Mouse (Mus musculus) bone marrow, adult 2 months (tissue): ENCODE measurements around the gene Vps37b.

ENCODE experiments used
- CTCF ChIP-seq: fragments of 200-500 bp; IDR thresholded peaks from 2 replicates; pipeline ENCODE4 v1.5.1; 2011; ENCODE audit warnings: low read length, control low read depth; ENCODE audit not compliant: control insufficient read depth, insufficient read depth
- POLR2A ChIP-seq: fragments of 200-500 bp; IDR thresholded peaks from 2 replicates; pipeline ENCODE4 v1.6.1; 2011; ENCODE audit warnings: low read depth, mild to moderate bottlenecking, control low read depth, low read length, borderline replicate concordance; ENCODE audit not compliant: control insufficient read depth

DNA sequence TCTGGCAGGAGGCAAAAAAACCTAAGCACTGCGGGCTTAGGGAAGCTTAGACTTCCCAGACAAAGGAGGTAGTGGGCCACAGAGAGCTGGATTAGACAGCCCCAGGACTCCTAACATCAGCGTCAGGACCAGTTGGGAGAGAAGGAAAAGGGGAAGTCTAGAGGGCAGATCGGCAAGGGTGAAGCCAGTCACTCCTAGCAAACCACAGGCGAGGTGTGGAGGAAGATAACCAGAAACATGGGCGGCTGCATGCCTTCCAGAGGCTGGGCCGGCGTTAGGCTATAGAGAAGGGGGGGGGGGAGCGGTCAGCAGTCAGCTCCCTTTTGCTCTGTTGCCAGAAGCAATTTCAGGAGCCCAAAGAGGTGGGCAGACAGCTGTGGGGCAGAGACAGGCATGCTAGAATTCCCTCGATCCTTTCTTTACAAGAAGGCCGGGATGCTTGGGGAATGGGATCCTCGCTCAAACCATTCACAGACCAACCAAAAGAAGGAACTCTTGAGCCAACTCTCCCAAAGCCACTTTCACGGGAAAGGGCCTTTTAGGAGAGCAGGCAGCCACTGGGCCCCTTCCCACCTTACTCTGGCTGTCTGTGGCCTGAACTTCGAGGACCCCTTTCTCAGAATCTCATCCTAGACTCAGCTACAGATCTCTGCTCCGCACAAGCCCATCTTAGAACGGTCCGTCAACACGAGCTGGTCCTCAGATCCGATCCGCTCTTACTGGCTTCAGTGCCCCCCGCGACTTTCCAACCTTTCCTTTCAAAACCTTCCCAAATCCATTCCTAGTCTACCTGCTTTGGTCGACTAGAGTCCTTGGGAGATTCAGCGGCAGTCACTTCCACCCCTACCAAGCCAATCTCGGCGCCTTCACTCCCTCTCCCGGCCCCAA, 758 bp downstream of the Vps37b start:
- TF ChIP-seq POLR2A = no peak
- TF ChIP-seq CTCF = no peak
